Mouse (Mus musculus) frontal cortex, postnatal 14 days (tissue): ENCODE results near the gene Hnrnpa1.

Source experiments
- DNase-seq, 2 experiments: peaks; one replicate each; pipeline ENCODE4 v3.0.0; 2022; ENCODE audit warnings: low spot score in 2 of 2

Gene Hnrnpa1

DNA sequence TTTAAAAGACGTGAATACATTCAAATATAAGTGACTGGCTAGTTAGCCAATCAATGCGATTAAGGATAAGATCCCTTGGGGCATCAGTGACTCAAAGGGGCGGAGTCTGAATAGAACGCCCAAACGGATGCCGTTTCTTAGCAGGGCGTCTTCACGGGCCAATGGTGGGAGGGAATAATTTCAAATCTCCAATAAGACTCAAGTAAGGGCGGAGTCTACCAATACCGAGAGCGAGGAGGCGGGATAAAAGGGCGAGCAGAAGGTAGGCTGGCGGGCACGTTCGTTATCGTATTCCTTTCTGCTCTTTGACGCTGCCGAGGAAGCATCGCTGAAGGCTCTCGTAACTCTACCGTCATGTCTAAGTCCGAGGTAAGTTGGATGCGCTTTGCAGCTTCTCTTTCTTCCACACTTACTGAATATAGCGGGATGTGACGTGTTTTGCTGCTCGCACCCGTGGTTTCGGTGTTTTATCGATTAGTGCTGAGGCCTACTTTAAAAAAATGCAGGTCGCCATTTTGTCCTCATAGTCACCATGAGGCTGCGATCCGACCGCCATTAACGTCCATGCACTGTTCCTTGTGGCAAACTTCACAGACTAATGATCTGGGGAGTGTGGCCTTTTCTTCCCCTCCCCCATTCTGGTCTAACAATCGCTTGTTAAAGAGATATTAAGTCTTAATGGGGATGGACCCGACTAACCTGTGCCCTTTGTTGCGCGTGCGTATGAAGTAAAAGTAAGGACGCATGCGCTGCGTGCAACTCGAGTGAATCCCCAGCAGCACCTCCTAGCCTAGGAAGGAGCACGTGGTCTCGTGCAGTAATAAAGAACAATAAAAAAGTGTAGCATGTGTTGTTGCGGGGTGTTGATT, at the start of gene Hnrnpa1:
Gene Hnrnpa1, plus strand, starts transcription at position 273 of the 869 bp plus-strand sequence.
- peak; percentile 90 to 94 for DNase-seq

DNA sequence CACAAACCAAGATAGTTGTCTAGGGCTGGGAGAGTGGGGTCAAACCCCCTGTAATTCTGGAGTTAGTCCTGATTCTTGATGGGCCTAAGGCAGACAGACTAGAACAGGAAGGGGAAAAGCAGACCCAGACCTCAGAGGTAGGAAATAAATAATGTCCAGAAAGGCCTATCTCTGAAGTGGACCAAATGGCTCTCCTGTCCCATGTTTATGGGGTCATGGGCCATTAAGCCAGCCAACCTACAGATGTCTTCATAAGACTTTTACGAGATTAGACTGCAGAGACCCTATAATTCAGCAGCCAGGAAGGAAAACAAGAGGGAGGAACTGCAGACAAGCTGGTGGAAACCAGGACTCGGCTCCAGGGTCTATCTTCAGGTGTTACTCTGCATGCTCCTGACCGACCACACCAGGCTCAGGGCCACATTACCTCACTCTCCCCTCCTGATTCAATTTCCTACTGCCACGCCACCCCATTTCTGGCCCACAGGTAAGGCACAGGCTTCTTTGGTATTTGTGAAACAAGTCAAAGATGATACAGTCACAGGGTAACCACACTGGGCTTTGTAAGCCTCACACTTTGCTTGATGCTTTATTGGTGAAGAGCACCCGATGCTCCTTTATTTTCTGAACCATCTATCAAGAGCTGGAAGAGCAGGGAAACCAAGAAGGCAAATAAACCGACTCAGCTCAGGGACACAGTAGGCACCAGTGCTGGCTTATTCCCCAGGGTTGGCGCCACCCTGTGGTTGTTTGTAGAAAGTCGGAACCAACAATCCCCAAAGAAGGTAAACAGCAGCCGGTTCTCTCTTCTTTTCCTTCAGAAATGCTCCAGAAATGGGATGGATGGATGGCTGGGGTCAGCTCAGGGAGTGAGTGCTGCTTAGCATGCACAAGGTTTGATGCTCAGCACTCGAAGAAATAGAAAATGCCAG, 49.4 kb upstream of the Hnrnpa1 start:
- no peak for DNase-seq

DNA sequence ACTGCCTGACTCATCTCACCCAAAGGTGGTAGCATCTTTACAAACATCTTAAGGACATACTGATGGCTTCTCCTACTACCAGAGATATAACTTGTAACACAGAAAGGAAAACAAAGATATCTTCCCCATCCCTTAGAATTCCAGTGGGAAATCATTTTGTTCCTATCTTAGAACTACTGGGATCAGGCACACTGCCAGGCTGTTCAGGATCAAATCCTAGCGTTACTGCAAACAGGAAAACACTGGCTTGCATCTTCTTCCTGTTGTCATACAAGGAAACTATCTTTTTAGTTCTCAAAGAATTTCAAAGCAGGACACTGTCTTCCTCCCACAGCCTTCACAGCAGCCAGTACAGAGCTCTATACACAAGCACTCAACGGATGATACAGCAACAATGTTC, 46.6 kb upstream of the Hnrnpa1 start:
- DNase-seq = no peak

DNA sequence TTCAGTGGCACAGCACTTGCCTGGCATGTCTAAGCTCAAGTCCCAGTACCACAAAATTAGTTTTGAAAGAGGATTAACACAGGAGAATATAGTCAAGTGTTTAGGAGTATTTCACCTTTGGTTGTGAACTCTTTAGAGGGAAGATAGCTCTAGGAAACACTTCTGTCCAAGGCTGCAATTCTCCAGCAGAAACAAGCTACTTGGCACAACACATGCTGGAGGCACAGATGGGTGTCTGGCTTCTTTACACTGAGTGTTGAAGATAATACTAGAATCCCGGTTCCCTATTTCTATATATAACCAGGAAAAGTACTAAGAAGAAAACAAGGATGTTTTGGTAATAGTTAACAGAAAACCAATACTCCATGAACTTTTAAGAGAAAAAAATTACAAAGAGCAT, 43.4 kb upstream of the Hnrnpa1 start:
- no peak for DNase-seq

DNA sequence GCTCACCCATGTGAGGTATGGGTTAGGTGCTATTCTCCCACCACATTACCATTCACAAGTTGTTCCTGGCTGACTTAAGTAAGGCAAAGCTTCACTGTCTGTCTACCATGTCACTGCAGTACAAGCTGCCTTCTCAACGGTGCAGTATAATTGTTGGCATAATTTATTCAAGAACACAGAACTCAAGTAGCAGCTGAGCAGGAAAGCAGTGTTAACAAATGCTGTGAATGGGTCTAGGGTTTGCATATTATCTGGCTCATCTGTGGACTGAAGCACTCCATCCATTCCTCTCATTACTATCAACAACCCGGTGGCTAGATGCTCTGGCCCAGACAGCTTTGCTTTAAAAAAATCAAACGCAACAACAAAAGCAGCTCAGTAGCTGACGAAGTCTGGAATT, 42.4 kb upstream of the Hnrnpa1 start:
- DNase-seq = no peak

DNA sequence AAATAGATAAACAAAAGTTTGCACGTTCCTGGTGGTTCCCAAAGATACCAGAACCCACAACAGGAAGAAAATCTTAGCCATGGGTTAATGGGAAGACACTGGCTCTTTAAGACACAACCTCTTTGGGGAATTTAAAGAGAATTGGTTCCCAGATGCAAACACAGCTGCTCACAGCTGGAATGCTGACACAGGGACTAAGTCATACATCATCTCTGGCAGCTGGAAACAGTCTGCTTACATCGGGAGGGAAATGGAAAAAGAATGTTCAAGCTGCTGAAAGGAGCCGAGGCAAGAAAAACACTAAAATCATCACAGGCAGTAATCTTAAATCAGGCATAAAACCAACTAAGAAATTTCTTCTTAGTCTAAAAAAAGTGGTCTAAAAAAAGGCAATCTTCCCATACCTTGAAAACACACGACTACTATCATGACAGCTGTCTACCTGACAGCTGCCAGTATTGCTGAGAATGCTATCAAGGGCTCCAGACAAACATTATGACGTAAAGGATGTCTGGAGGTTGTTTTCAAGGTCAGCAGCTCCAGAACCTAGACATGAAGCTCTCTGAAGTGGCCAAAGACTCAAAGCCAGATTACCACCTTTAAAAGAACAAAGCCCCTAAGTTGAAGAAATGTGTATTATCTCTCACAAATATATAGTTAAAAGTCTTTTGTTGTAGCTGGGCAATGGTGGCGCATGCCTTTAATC, 38.0 kb upstream of the Hnrnpa1 start:
- DNase-seq = no peak

DNA sequence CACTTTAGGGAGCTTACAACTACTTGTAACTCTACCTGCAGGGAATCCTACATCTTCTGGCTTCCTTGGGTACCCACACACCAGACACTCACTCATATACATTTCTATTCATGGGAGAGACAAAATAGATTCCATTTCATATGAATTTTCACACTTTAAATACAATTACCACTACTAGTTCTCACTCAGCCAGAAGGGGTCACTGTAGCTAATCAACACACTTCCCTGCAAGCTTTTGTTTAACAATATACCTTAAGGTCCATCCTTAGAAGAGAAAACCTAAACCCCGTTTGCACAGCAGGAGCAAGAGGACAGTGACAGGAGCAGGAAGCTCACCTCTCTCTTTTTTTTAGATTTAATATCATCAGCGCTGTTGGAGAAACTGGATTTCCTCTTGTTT, 35.1 kb upstream of the Hnrnpa1 start:
- DNase-seq = no peak

DNA sequence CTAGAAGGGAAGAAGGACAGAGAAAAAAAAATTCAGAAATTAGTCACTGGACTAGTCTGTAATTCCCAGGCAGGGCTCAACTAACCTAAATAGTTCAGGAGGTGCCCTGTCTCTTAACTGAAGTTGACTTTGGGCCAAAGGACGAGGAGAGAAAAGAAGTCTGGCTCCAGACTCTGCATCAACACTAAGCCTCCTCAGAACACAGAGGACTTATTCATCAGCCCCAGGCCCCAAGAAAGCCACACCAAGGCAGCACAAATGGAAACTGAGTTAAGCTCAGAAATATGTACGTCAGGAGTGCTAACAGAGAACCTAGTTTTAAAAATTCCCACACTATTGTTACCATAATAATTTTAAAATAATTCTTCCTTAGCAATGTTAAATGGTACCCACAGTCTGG, 26.1 kb upstream of the Hnrnpa1 start:
- DNase-seq = no peak

DNA sequence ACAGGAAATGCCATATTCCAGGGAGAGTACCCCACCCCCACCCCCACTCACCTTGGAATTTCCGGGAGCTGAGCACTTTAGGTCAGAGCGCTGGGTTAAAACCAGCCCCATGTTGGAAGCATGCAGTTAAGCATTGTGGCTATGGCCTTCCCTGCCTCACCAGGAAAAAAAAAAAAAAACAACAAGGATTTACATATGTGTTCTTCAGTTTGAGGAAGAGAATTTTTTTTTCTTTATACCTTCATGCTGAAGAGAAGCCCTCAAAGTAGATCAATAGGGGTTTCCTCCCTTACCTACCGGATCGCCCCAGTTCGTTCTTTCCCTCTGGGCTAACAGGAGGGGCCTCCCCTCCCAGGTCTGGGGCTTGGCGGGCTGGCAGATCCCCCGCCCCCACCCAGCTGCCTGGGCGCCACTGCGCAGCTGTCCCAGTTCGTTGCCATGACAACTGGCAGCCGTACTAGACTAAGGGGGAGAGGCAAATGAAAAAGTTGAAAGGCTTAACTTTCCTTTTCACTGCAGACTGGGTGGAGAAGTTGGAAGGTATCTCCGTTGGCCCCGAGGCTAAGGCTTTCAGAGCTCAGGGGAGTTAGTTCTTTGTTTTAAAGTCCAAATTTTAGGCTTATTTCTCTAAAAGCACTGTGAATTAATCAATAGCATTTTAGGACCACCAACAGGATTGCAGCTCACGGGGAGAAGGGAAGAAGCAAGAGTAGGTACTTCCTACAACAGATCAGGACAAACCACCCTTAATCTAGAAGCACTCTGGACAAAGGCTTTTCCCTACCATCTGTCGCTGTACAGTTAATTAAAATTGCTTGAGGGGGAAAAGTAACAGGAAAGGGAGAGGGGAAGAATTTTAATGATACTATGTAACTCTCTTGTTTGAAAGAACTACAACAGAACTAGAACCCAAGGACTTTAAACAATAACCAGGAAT, 25.0 kb upstream of the Hnrnpa1 start:
- DNase-seq = peak; percentile 78 to 82

DNA sequence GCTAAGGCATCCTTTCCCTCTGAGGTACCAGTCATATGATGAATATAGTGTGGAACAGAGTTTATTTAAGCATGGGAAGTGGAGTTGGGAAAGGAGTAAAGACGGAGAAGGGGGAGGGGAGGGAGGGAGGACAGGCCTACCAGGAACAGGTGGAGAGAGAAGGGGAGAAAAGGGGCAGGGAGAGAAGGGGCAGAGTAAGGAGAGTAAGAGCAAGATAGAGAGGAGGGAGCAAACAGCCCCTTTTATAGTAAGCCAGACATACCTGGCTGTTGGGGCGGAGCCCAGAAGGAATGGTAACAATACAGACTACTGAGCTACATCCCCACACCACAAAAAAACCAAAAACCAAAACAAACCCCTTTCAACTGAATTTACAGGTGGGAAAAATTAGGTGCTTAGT, 24.2 kb upstream of the Hnrnpa1 start:
- no peak for DNase-seq

DNA sequence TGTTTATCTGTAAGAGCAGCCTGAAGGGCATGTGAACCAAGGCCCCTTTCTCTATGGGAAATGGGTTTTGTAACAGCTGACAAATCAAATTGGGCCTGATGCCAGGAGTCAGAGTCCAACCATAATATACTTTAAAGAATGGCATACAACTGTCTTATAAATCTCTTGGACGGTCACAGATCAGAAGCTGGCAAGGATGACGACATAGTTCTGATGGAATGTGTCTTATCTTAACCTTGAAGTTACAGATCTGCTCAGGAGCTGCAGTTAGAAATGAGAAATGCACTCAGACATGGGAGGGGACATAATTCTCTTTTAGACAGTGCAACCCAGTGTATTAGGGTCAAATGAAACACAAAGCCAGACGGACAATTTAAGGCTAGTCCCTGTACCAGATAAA, 19.4 kb upstream of the Hnrnpa1 start:
- no peak for DNase-seq

DNA sequence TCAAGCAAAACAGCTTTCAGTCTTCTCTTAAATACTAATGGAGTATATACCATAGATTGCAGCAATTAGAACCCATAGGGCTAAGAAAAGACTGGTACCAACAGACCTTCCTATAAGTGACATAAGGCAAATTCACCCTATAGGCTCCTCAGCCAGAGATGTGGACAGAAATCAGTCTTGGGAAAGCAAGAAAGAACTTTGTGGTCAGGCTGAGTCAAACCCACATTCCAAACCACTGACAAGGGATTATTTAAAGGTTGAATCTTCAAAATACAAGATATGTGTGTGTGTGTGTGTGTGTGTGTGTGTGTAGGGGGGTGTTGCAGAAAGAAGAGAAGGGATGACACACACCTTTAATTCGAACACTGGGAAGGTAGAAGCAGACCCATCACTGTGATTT, 18.8 kb upstream of the Hnrnpa1 start:
- DNase-seq = no peak

DNA sequence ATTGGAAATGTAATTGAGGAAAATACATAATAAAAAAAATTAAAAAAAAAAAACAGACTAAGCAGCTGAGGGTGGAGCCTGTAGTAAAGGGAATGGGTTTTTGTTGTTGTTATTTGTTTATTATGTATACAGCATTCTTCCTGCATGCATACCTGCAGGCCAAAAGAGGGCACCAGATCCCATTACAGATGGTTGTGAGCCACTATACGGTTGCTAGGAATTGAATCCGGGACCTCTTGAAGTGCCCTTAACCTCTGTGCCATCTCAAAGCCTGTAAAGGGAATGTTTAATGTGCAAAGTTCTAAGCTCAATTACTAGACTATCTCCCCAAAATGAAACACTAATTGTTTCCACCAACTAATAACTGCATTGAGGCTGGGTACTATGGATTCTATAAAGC, 16.1 kb upstream of the Hnrnpa1 start:
- DNase-seq = no peak

DNA sequence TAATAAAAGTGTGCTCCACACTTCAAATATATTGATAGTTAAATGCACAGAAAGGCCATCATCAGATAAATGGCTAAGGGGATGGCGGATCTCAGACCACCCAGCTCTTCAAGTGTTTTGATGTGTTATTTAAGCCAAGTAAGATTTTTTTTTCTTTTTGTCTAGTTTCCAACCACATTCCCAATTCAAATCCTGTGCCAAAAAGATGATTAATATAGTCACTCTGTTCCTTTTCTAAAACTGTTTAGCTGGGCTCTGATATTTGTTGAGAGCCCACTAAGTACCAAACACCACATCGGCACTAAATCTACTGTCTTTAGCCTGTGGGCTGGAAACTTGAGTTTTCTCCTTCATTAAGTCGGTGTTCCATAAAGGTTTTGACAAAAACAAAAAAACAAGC, 13.2 kb upstream of the Hnrnpa1 start:
- no peak for DNase-seq

DNA sequence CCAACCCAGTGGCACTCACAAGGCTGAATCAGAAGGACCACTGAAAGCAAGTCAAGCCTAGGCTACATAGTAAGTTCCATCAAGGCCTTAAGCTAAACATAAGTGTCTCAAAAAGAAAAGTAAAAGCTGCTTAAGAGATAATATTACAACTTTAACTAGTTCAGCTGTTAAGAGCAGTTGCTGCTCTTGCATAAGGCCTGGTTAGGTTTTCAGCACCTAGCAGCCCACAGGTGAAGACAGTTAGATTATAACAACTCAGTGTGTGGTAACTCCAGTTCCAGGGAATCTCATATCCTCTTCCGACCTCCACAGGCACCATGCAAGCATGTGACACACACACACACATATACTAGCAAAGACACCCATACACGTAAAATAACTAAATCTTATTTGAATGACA, 12.7 kb upstream of the Hnrnpa1 start:
- no peak for DNase-seq

DNA sequence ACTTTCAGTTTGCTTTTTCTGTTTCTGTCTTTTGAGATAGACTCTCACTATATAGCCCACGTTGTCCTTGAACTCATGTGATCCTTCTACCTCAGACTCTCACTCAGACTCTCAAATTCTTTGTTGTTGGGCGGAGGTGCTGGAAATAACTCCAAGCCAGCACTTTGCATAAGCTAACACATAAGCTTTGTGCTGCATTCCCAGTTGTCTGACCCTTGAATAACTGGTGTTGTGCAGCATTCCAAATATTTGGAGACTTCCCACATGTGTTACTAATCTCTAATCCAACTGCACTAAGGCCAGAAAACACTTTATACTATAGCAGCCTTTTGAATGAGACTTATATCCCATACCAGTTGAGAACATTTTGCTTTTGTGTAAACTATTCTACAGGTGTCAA, 11.3 kb upstream of the Hnrnpa1 start:
- no peak for DNase-seq

DNA sequence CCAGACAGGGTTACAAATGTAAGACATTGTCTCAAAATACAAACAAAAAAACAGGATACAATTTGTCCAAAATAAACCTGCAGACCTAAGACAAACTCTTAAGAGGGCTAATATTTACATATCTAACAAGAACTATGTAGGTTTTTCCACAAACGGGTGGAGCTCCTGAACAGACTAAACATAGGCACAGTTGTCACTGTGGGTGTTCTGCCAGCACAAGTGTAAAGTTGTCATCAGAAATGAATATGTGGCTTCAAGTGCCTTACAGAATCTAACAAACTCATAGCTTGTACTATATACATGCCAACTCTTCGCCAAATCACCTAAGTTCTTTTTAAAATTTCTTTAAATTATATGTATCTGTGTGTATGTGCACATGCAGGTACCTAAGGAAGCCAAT, 7.1 kb upstream of the Hnrnpa1 start:
- no peak for DNase-seq

DNA sequence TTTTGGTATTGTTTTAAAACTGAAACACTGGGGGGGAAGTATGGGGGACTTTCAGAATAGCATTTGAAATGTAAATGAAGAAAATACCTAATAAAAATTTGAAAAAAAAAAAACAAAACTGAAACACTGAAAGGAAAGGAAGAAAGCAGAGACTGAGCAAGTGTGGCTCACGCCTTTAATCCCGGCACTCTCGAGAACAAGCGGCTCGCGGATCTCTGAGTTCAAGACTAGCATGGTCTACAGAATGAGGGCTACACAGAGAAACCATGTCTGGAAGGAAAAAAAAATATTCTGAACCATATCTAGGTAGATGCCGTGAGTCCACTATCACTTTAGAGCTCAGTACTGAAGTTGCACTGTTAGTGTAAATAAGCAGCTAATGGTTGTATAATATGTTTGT, 2.9 kb upstream of the Hnrnpa1 start:
- no peak for DNase-seq

DNA sequence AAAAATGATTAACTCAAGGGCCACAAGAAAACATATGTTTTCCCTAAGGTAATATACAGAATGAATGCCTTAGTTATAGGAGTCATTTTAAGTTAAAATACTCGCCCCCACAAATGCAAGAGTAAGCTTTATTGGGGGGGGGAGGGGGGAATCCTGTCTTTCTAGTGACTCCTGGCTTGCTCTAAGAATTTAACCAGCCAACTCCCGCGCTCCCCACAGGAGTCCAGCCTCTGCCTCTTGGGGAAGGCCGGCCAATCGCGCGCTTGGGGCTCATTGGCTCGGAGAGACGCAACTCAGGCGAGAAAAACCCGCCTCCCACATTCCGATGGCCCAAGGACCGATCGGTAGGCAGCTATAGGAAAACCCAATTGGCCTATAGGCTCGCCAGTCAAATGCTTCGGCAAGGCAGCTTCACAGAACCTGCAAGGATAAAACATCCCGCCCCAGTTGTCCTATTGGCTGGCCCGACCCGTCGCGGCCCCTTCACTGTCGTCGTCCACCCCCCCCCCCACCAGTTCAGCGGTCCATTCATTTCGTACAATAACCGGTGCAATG, 1.0 kb upstream of the Hnrnpa1 start:
- DNase-seq = peak; percentile 88 to 94

DNA sequence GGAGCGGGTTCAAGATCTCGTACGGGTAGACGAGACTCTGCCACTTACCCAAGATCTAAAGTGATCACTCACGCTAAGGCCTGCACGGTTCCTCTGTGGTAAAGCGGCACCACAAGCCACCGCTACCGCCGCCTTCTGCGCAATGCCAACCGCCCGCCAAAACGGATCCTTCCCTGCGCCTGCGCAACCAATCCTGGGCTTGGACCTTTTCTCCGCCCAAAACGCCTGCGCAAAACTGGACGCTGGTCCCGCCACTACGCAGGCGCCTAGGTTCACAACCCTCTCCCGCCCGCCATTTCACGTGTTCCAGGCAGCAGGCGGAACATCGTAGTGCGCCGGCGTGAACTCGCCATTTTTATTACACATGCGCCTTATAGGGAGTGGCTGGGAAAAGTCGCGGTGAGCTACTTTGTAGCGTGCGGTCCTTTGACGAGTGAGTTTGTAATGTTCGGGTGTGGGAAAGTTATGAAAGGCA, 510 bp upstream of the Hnrnpa1 start, which contains the start of gene Cbx5:
Gene Cbx5, minus strand, starts transcription at position 132 of the 475 bp plus-strand sequence.
- peak; percentile 97 to 98 for DNase-seq
